Mouse (Mus musculus) testis, postnatal 10 days (tissue): ENCODE data around the gene Tm4sf19.
A peak's percentile ranks its signal among the peaks of the same experiment; 100 is the strongest.
"Not testable (repeated sequence)": the region's sequence is repeated elsewhere in the genome, so short reads cannot be mapped to it uniquely, and the experiment has no call there.

Experiments used
- DNase-seq: peaks from one replicate; pipeline ENCODE4 v3.0.0; 2021; ENCODE audit warnings: low spot score

The Tm4sf19 gene

DNA sequence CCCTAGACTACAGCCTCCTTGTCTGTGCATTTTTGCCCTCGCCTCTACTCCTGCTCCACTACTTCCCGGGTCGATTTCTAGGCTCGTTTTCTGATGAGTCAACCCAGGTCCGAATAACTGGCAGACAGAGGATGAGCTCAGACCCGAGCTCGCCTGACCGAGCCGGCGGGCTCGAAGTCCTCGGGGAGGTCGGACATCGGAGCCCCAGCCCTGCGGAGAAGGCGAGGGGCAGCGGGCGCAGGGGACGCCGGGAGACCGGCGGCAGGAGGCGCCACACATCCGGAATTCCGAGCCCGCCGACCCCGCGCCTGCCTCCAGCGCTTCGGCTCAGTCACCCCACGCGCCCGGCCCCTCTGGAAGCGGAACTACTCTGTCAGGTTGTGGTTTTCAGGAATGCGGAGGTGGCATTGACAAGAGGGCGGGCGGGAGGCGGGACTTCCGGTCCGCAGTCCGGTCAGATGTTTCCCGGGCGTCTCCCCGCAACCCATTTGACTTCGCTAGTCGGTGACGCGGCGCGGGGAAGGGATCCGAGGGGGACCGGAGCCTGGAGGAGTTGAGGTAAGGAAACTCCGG is 30.3 kb downstream of the Tm4sf19 start, which contains the start of gene Pcyt1a:
TSS of gene Pcyt1a (plus strand) at position 448 of the 573 bp plus-strand sequence.
- peak; percentile 91 for DNase-seq

DNA sequence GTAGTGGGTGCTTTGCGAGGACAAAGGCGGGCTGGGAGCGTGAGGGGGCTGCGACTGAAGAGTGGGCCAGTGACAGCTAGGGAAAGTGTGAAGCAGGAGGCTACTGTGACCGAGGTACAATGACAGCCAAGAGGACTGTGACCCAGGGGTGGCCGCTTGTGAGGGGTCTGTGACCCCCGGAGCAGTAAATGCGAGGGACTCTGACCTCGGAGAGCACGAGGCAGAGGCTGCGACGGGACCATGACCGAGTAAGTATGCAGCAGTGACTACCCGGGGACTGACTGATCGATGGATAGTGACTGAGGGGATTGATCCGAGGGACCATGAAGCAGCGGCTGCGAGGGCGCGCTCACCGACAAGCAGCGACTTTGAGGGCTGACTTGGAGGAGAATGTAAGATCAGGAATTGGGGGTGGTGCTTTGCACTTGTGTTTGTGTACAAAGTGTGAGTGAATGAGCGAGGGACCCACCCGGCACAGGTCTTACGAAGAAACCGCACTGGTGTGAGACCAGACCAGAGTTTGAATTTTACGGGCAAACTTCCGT is 30.8 kb downstream of the Tm4sf19 start:
- peak; percentile 53 for DNase-seq

DNA sequence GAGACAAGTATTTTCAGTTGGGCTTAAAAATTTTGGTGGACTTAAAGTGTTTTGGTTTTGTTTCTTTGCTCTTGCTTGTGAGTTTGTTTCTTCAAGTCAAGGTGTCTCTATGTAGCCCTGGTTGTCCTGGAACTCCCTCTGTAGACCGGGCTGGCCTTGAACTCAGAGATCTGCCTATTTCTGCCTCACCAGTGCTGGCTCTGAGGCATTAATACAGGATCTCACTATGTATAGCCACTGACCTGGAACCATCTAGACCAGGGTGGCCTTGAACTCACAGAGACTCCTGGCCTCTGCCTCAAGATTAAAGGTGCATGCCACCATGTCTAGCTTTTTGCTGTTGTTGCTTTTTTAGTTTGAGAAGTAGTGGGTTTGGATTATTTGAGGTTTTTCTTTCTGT is 31.6 kb downstream of the Tm4sf19 start:
- no peak for DNase-seq

DNA sequence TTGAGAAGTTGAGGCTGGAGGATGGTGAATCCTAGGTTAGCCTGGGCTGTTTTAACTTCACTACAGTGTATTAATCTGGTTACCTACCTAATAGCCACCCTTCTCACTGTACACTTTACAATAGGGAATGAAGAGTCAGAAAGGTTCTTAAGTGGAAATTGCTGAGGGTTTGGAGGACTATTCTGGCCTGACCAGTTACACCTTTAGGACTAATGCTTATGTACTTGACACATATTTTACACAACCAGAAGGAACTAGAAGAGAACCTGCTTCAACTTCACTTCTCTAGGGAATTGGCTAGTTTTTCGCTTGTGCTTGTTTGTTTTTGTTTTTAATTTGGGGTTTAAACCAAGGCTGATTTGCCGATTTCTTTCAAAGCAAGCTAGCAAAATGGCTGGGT is 32.8 kb downstream of the Tm4sf19 start:
- no peak for DNase-seq

DNA sequence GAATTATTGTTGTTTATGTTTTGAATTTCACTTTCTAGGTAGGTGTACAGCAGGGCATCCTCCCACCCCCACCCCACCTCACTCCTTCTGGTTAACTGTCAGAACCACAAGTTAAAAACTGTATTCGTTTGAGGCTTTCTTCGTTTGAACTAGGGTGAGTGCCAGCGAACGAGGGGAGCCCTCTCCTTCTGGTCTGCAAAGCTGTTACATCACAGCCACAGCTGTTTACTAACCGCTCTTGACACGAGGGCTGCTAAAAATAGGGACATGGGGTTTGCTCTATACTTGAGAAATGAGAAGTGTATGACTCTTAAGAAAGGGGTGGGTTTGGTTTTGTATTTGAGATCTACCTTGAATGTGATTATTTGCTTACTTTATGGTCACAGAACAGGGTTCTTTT is 33.8 kb downstream of the Tm4sf19 start:
- DNase-seq, result no peak

DNA sequence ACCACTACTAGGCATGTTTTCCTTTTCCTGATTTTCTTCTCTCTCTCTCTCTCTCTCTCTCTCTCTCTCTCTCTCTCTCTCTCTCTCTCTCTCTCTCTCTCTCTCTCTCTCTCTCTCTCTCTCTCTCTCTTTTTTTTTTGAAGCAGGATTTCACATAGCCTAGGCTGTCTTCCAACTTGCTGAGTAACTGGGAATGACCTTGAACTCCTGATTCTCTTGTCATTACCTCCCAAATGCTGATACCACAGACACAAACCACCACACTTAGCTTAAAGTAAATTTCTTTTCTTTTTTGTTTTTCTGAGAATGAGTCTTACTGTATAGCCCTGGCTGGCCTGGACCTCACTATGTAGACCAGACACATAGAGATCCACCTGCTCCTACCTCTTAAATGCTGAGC is 34.4 kb downstream of the Tm4sf19 start:
- DNase-seq, result no peak

DNA sequence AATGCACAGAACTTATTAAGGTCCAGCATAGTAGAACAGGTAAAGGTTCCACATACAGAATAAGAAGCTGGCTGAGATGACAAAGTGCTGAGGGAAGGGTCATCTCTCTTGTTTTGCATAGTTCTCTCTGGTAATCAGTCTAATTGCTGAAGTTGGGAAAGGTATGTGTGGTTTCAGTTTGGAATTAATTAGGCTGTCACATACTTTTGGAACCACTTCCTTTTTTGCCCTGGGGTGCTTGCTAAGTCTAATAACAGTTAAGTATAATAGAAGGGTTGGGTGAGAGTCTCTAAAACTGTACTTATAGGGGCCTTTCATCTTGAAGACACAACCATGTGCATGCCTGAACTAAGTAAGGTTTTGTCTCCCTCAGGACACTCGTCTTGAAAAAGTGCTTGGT is 36.4 kb downstream of the Tm4sf19 start:
- DNase-seq, result no peak

DNA sequence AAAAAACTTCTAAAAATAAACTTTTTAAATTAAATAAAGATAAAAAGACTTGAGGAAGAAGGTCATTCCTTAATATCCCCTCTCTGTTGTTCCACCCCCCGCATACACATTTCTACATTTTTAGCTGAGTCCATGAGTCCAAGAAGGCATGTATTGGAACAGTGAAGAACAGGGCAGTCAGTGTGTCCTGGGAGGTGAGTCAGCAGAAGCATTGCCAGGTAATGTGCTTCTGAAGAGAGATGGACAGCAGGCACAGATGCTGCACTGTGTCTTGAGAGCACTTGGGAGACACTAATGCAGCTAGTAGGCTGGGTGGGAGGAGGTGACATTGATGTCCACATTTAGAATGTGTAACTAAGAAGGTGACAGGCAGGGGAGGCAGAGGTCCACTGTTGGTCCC is 37.0 kb downstream of the Tm4sf19 start:
- DNase-seq, result no peak

DNA sequence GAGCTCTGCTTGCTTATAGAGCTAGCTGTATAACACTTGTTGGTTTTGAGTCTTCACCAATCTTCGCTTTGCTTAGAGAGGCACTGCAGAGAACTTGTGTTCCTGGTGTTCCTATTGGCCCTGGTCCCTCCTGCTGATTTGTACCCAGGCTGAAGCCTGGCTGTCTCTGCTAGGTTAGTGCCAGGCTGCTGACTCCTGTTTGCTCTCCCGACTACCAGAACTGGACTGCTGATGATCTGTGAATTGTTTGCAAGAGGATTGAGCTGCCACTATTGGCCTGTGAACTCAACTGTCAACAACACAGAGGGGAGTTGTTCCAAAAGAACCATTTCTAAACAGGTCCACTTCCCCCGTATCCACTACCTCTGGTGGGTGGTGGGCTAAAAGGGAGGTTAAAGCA is 41.1 kb downstream of the Tm4sf19 start:
- DNase-seq, result no peak

DNA sequence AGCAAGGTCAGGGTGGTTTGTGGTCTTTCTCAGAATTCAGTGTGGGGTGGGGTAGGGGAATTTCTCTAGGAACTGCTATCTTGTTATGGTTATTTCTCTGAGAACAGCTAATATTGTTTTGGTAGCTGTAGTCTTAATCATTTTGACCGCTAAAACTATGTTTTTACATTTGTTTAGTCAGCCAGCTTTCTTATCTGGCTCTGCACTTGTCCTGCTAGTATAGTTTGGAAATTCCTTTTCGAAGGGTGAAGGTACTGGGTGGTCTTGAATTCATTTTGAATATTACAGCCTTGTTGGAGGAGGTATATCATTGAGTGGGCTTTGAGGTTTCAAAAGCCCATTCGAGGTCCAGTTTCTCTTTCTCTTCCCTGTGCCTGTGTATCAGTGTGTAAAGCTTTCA is 44.3 kb downstream of the Tm4sf19 start:
- not testable (repeated sequence) for DNase-seq

DNA sequence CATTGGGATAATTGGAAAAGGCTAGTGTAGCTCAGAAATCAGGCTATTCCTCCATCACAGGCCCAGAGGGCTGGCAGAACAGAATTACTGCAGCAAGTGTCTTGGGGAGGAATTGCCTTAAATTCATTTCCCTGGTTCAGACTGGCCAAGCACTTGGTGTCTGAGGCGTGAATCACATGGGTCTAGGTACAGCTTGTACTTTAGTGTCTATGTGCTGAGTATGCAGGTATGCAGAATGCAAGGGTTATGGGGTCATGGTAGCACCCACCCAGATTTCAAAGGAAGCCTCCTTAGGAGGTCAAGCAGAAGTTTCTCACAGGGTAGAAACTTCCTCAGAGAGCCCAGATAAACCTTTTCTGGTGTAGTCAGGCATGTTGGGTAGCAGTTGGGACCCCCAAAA is 45.3 kb downstream of the Tm4sf19 start:
- DNase-seq, result no peak

DNA sequence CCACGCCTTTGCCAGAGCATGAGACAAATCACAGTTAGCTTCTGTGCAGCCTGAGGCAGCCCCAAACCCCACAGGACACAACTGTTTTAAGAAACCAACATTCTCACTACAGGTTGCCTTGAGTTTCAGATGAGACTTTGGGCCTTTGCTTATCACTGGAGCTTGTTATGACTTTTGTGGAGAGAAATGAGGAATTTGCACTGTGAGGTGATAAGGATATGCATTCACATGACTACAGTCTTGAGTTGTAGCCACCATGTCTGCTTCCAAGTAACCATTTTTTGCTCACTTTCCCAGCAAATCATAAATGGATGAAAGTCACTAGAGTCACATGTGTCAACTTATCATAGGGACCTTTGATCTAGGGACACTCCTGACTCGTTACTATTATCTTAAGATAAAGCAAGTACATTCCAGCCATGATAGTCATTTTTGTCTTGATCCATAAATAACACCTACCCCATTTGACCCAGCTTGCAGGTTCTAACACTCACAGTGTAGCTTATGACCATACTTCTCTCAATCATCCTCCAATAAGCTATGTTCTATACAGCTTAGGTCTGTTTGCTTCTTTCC is 46.3 kb downstream of the Tm4sf19 start:
- no peak for DNase-seq

DNA sequence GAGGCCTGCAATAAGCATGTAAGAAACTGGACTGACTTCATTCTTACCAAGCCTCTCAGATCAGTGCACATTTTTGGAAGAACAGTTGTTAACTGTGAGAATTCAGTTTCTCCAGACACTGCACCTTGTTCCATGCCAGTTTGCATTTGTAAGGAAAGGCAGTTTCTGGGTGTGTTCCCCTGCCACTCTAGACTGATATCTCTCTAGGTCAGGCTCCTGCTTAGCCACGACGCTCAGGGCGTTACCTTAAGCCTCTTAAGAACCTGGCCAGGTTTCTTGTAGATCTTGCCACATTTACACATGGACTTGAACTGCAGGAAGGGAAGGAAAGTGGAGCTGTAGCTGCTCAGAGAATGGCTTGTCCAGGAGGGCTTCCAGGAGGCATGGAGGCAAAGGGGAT is 49.4 kb downstream of the Tm4sf19 start:
- no peak for DNase-seq

DNA sequence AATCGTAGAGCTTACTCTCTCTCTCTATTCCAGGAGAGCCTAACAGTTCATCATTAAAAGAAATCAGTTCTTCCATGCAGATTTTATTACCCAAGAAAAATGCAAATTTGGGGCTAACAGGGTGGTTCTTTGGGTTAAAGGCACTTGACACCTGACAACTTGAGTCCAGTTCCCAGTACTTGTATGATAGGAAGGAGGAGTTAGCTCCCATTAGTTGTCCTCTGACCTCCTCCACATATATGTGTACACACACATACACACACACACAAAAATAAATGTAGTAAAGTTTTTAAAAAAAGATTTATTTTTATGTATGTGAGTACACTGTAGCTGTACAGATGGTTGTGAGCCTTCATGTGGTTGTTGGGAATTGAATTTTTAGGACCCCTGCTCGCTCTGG is 49.8 kb downstream of the Tm4sf19 start:
- DNase-seq, result no peak

DNA sequence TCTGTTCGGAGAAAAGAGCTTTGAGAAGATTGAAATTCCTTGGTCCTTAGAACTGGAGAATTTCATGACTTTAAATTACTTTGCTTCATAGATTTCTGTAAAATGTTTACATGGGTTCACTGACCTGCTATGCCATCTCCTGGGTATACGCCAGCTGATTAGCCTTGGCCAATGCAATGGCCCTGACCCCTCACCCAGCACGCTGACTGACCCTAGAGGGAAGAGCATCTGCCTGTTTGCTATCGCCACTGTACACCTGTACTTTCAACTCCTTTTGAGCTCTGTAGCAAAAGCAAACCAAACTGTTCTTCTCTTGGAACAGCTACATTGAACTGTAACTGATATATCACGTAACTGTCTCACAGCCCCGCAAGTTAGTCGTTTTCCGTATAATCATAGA is 52.8 kb downstream of the Tm4sf19 start:
- no peak for DNase-seq

DNA sequence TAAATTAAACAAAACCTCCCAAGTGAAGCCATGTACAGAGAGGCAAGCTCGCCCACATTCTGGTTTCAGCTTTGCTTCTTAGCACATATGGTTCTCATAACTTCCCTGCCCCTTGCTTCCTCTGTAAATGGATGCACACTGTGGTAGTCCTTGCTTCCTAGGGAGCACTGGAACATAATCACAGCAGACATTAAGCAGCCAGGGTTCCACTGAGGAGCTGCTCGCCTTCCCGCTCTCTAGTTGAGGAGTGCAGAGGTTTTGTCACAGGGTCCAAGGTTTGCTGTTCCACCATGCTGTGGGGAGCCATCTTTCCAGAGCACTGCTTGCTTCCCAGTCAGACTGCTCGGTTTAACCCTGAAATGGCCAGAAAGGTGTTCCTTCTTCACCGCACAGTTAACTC is 54.3 kb downstream of the Tm4sf19 start:
- DNase-seq, result no peak

DNA sequence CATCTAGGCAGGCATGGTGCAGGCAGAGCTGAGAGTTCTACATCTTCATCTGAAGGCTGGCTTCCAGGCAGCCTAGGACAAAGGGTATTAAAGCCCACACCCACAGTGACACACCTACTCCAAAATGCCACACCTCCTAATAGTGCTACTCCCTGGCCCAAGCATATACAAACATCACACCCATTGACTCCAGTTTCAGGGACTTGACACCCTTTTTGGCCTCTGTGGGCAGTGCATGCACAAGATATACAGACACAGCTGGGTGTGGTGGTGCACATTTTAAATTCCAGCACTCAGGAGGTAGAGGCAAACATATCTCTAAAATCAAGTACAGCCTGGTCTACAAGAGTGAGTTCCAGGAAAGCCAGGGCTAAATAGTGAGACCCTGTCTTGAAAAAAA is 55.8 kb downstream of the Tm4sf19 start:
- no peak for DNase-seq

DNA sequence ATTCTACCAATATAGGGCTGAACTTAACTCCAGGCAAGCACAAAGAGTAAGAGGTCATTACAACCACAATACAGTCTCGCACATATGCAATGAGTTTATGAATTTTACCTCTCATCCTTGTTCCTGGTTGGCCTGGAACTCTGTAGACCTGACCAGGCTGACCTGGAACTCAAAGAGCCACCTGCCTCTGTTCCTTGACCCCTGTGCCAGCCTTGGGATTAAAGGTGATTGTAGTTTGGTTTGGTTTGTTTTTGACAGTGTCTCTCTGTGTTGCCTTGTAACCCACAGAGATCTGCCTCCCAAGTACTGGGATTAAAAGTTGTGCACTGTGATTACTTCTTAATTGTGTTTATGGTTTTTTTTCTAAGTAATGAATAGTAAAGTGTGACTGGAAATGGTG is 56.5 kb downstream of the Tm4sf19 start:
- no peak for DNase-seq
